Mouse (Mus musculus) adipocyte (in vitro differentiated cells): ENCODE results near the gene Commd1.

Experiments used
- DNase-seq: peaks from one replicate; pipeline ENCODE4 v3.0.0-alpha.2; 2016; ENCODE audit warnings: low spot score

Commd1 gene

GRCm38 (mm10) chr11:22989786-22990185 is 7.6 kb upstream of the Commd1 start:
- DNase-seq: no peak

- DNase-seq: peak; percentile 79
Measured at GRCm38 (mm10) chr11:22987357-22987756, 5.2 kb upstream of the Commd1 start.

- no peak for DNase-seq
Measured at GRCm38 (mm10) chr11:22985510-22985909, 3.3 kb upstream of the Commd1 start.

GRCm38 (mm10) chr11:22982846-22983245 is 664 bp upstream of the Commd1 start:
- no peak for DNase-seq

- no peak for DNase-seq
Measured at GRCm38 (mm10) chr11:22981543-22981950, 635 bp downstream of the Commd1 start.

- DNase-seq: no peak
Measured at GRCm38 (mm10) chr11:22981041-22981440, 1.1 kb downstream of the Commd1 start.

GRCm38 (mm10) chr11:22979221-22979620 is 3.0 kb downstream of the Commd1 start:
- DNase-seq: no peak

- no peak for DNase-seq
Measured at GRCm38 (mm10) chr11:22978711-22979110, 3.5 kb downstream of the Commd1 start.

GRCm38 (mm10) chr11:22978215-22978614 is 4.0 kb downstream of the Commd1 start:
- DNase-seq: no peak

- peak; percentile 34 for DNase-seq
Measured at GRCm38 (mm10) chr11:22973599-22973998, 8.6 kb downstream of the Commd1 start.

GRCm38 (mm10) chr11:22972746-22973526 is 9.2 kb downstream of the Commd1 start:
- DNase-seq: peak; percentile 90

GRCm38 (mm10) chr11:22971835-22972709 is 10.1 kb downstream of the Commd1 start, which contains the start of gene Zrsr1:
Gene Zrsr1, plus strand, starts transcription at chr11:22972005.
- peak; percentile 73 for DNase-seq

- no peak for DNase-seq
Measured at GRCm38 (mm10) chr11:22970546-22970945, 11.6 kb downstream of the Commd1 start.

- DNase-seq: peak; percentile 67
Measured at GRCm38 (mm10) chr11:22969486-22969885, 12.7 kb downstream of the Commd1 start.

GRCm38 (mm10) chr11:22965503-22965902 is 16.7 kb downstream of the Commd1 start:
- no peak for DNase-seq

GRCm38 (mm10) chr11:22964401-22964800 is 17.8 kb downstream of the Commd1 start:
- DNase-seq: no peak

- no peak for DNase-seq
Measured at GRCm38 (mm10) chr11:22962101-22962500, 20.1 kb downstream of the Commd1 start.

GRCm38 (mm10) chr11:22957791-22958374 is 24.3 kb downstream of the Commd1 start:
- no peak for DNase-seq

- DNase-seq: peak; percentile 67
Measured at GRCm38 (mm10) chr11:22956830-22957229, 25.4 kb downstream of the Commd1 start.

- no peak for DNase-seq
Measured at GRCm38 (mm10) chr11:22956346-22956745, 25.8 kb downstream of the Commd1 start.

GRCm38 (mm10) chr11:22952668-22953067 is 29.5 kb downstream of the Commd1 start:
- no peak for DNase-seq

- no peak for DNase-seq
Measured at GRCm38 (mm10) chr11:22950131-22950530, 32.1 kb downstream of the Commd1 start.

- DNase-seq: no peak
Measured at GRCm38 (mm10) chr11:22949101-22949500, 33.1 kb downstream of the Commd1 start.
